Mouse (Mus musculus) heart, adult 18-20 months (tissue): ENCODE results near the gene Cby3. TPM values are rescaled to one million over a fixed set of nuclear protein-coding genes. Genes with fewer than 3 reads are reported as not detected.
"Not testable (repeated sequence)": the region's sequence is repeated elsewhere in the genome, so short reads cannot be mapped to it uniquely, and the experiment has no call there.

Experiments used
- DNase-seq, 2 experiments: peaks; one replicate each; pipeline ENCODE4 v3.0.0; 2021 to 2022; ENCODE audit warnings: mixed read lengths in 1 of 2
- long read RNA-seq, 2 experiments: library from polyadenylated mRNA; stranded (forward); transcript quantifications; one replicate each; pipeline ENCODE4 v2.0.0; 2021
- total RNA-seq, 2 experiments: library from RNA; stranded (reverse); gene quantifications; 2 replicates each; pipeline ENCODE4 v1.2.3; 2021

Cby3 gene
- not detected for total RNA-seq
- long read RNA-seq, experiment 1: 0 reads
- long read RNA-seq, experiment 2: 0 reads

GRCm38 (mm10) chr11:50354162-50354561 lies at the start of gene Cby3:
Cby3 (plus strand) TSS chr11:50354462.
- DNase-seq: no peak

GRCm38 (mm10) chr11:50312803-50313202 lies 41.5 kb upstream of the Cby3 start:
- DNase-seq: no peak

DNA sequence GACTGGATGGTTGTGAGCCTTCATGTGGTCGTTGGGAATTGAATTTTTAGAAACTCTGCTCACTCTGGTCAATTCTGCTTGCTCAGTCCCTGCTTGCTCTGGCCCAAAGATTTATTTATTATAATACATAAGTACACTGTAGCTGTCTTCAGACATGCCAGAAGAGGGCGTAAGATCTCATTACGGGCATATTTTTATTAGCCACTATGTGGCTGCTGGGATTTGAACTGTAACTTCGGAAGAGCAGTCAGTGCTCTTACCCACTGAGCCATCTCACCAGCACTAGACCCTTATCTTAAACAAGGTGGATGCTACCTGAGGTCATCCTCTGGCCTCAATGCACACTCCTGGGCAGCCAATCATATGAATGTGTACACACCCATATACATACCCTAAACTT lies 34.9 kb upstream of the Cby3 start:
- not testable (repeated sequence) for DNase-seq

DNA sequence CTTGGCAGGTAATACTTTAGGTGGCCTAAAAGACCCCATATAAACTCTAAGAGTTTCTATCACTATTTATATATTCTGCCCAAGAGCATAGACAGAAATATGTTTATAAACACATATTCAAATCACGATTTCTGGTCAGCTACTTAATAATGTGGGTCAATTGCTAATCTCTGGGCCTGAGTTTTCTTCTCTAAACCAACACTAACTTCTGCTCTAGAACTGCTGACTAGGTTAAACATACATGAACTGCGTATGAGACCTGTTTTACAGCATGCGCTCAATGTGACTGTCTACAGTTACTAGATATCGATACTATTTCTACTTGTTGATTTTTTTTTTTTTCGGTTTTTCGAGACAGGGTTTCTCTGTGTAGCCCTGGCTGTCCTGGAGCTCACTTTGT lies 33.0 kb upstream of the Cby3 start:
- DNase-seq: no peak

GRCm38 (mm10) chr11:50322345-50322744 lies 31.9 kb upstream of the Cby3 start:
- DNase-seq: no peak

GRCm38 (mm10) chr11:50323843-50324242 lies 30.4 kb upstream of the Cby3 start:
- DNase-seq: no peak

DNA sequence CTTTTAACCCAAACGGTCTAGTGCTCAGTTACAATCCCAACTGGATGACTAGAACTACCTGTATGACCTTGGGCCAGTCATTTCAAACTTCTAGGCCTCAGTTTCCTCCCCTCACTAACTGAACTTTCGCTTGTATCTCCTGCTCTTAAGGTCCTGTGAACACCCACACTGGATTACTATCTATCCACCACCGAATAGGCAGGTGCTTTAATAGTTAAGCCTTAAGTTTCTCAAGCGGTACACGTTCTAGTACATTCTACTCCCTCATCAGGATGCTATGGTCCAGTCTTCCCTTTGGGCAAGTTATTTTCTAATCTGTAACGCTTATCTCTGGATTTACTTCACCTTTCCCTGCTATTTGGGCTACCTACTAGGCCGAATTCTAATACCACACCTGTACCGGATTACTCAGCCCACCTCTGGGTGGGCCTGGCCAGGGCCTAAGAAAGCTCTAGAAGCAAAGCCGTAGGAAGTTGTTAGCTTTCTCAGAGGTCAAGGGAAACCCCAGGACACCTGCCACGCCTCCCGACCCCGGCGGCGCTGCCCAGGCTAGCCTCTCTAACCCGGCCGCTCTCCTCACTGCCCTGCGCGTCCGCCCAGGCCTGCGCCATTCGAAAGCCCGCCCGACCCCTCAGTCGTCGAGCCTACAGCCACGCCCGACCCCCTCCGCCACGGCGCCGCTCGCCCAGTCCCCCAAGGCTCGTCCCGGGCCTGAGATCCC lies 29.4 kb upstream of the Cby3 start:
- DNase-seq: peak in 1 of 2 experiments; percentile 17

GRCm38 (mm10) chr11:50325496-50326301 lies 28.6 kb upstream of the Cby3 start, which contains the start of gene Canx:
Canx (minus strand) TSS chr11:50325673.
- DNase-seq: peak; percentile 99 to 100

DNA sequence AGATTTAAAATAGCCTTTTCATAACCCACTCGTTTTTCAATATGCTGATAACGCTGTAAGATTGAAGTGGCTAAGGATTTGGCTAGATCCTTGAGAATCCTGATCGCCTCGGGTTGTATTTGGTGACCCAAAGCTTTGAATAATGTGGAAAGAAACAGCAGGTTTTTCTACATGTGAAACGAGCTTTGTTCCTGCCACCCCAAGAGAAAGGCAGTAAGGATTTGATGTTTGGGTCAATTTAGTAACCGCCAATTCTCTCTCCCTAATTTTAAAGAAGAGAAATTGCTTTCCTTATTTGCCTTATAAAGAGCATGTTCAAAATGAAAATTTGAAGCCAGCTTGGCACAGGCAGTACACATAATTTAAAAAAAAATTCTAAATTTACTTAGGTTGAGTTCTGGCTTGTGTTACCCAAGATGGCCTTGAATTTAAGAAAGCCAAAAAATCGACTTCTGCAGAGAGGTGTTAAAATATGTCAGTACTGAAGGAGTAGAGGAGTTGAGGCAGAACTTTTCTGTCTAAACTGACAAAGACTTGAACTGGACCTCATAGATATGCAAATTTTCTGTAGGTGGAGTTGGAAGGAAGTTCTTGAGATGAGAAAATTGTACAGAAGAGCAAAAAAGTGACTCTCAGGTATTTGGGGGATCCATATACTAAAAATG lies 27.8 kb upstream of the Cby3 start:
- DNase-seq: no peak

DNA sequence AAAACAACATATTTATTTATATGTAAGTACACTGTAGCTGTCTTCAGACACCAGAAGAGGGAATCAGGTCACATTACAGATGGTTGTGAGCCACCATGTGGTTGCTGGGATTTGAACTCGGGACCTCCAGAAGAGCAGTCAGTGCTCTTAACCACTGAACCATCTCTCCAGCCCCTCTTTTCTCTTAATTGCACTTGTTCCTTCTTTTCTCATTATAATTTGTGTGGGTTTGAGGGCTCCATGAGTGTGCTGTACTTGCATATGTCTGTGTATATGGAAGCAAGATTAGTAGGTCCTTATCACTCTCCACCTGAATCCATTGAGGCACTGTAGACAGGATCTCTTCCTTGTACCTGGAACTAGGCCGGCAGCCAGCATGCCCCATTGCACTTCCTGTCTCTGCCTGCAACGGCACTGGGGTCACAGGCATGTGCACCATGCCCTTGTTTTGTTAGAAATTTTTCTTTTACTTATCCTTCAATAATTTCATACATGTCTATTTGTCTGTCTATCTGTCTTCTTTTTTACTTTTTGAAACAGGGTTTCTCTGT lies 26.1 kb upstream of the Cby3 start:
- DNase-seq: no peak

DNA sequence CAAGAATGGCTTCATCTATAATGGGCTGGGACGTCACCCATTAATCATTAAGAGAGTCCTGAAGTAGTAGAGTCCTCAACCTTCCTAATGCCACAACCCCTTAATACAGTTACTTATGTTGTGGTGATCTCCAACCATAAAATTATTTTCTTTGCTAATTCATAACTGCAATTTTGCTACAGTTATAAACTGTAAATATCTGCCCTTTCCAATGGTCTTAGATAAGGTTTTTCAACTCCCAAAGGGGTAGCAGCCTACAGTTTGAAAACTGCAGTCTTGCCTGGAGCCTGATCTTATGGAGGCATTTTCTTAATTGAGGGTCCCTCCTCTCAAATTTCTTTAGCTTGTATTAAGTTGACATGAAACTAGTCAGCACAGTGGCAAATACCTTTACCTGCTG lies 24.9 kb upstream of the Cby3 start:
- DNase-seq: no peak

- peak in 1 of 2 experiments; percentile 42 for DNase-seq
Measured at GRCm38 (mm10) chr11:50333181-50333580, 21.1 kb upstream of the Cby3 start.

- no peak for DNase-seq
Measured at GRCm38 (mm10) chr11:50336126-50336525, 18.1 kb upstream of the Cby3 start.

DNA sequence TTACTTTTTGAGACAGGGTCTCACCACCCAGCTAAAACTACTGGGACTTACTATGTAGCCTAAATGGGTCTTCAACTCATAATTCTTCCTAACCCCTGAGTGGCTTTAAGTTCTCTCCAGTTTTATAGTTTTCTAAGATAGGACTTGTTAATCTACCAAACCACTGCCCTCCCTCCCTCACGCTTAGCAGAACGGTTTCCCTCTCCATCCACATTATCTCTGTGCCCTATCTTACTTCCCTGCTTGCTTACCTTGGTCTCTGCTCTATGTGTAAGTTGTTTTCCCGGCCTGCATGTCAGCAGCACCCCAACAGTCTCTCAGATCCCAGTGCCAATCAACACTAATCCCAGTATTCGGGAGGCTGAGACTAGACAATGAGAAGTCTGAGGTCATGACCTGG lies 17.4 kb upstream of the Cby3 start:
- DNase-seq: no peak

DNA sequence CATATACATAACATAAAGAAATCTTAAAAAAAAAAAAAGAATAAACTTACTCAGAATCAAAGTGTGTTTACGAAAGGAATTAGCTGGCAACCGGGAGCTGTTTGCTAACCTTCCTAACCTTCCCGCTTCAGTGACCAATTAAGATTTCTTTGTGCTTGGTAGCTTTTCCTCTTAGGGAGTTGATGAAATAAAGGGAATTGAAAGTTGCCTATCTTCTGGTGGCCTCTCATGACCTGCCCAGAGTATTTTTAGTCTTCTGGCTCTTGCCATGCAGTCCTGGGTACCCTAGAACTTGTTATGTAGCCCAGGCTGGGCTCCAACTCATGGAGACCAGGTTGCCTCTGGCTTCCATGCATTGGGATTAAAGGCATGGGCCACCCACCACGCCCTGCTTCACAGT lies 8.8 kb upstream of the Cby3 start:
- DNase-seq: peak in 1 of 2 experiments; percentile 6

DNA sequence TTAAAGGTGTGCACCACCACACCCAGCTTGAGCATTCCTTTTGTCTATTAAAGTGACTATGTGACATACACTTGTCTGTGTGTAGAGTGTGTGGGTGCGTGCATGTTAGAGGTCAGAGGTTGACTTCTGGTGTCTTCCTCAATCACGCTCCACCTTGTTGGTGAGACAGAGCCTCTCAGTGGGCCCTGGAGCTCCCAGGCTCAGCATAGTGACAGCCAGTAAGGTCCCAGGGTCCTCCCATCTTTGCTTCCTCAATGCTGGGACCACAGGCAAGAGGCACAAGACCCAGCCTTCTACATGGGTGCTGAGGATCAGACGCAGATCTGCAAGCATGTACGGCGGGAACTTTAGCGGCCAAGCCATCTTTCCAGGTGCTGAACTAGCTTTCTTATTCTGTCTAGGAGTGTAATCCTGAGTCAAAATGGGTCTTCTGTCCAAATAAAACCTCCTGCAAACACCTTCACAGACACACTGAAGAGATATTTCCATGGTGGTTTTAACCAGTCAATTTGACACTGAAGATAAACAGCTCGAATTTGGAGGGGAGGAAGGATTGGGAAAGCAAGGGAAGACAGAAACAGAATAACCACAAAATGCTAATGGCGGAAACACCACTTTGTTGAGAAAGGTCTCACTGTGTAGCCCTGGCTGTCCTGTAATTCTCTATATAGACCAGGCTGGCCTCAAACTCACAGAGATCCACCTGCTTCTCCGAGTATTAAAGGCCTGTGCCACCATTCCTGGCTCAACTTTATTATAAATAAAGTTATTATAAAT lies 7.8 kb upstream of the Cby3 start:
- no peak for DNase-seq

- DNase-seq: no peak
Measured at GRCm38 (mm10) chr11:50352177-50352576, 2.1 kb upstream of the Cby3 start.

DNA sequence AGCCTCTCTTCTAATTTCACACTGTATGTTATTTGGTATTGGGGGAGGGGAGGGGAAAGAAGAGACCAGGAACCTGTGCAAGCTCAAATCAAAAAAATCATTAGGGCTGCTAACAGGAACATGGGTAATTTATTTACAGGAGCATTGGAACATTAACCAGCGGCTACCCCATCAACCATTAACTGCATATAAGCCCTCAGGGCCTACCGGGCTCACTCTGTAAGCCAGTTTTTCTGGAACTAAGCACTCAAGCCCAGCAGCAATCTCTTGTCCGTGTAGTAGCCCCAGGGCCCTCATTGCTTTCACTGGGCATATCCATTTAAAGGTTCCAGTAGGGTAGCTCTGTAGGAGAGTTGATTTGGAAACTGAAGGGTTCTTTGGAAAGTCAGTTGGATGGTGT lies 589 bp downstream of the Cby3 start:
- no peak for DNase-seq

DNA sequence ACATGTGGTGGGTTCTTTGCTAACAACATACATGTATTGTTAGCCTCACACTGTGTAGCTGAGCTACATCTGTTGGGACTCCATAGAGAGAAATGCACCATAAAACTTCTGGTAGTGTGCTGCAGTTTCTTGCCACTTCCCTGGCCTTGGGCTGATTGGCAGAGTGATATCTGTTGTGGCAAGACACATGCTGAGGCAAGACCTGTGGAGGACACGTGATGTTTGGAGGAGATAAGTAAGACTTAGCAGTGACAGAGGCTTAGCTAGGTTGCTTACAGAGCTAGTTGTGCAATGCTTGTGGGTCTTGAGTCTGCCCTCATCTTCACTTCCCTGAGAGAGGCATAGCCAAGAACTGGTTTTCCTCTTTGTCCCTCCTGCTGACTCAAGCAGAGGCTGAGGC lies 1.1 kb downstream of the Cby3 start:
- no peak for DNase-seq

DNA sequence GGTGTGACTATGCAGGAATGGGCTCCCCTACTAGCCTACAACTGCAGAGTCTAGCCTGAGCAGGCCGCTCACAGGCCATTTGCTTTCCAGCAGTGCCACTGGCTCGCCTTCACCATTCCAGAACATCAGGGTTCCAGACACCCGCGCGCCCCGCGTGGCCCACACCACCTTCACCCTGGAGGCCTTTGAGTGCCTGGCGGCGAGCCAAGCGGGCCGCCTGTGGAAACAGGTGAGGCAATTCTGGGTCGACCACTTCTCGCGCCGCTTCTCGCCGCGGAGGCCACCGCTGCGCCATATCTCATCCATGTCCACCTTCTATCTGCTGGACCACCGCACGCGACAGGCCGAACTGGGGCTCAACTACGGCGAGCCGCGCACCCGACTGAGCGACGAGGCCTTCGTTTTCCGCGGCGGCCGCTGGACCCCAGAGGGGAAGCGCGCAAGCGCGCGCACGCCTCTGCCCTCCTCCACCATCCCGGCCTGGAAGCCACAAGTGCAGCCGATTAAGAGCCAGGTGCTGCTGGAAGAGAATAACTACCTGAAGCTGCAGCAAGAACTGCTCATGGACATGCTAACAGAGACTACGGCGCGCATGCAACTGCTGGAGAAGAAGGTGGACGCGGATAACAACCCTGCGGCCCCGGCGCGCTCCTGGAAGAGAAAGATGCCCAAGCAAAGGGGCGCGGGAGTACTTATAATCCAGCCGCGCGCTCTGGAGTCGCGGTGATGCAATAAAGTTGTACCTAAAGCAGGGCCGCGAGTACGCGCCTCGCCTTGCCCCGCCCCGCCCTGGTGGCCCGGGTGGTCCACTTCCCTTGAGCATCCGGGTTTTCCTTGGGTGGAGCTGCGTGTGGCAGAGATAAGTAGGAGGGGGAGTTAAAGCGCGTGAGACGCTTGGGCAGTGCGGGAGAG lies 4.9 kb downstream of the Cby3 start:
- peak; percentile 36 to 57 for DNase-seq

- DNase-seq: not testable (repeated sequence)
Measured at GRCm38 (mm10) chr11:50361282-50361681, 7.0 kb downstream of the Cby3 start.
